ENCODE assay signal across 31 mouse cellular contexts in genomic region chr5:121474610-121475009, GRCm38 (mm10). TPM values are rescaled to one million over a fixed set of nuclear protein-coding genes. Genes with fewer than 3 reads are reported as not detected.
DNase-seq lines count a peak whose midpoint lies in the region; TF ChIP-seq lines count a peak whose summit lies in the region.
"Had no signal": no experiment of that assay in that cellular context is flagged by ENCODE, and none has a peak within 500 bp of the region (broad histone marks: within the 10 kb centered on the region; RNA-seq: fewer than 3 reads in every experiment).

No protein-coding gene starts in this region.

- intact Hi-C loops in left cerebral cortex, postnatal 25 days (cut with DNase I) = no loop called here

- no peak overlapping the region for H3K4me3 ChIP-seq in kidney, adult 2 months (ENCODE audit: insufficient read depth, low read depth, low read length)
- H3K4me3 ChIP-seq: embryonic facial prominence, embryonic 12.5 days; erythroblast, embryonic 14.5 days; forebrain, embryonic 13.5 days; gastrocnemius, adult 2 months; heart, embryonic 15.5 days; hindbrain, embryonic 15.5 days; left cerebral cortex, adult 2 months; limb, embryonic 15.5 days; stomach, embryonic 15.5 days had no signal

- peak overlapping the region; percentile 91; the same call in 1 of the 2 replicates for H3K27ac ChIP-seq in kidney, adult 2 months (ENCODE audit: insufficient read depth, low read depth, low read length)
- H3K27ac ChIP-seq: embryonic facial prominence, embryonic 12.5 days; forebrain, embryonic 13.5 days; gastrocnemius, adult 2 months; heart, embryonic 15.5 days; hindbrain, embryonic 15.5 days; left cerebral cortex, adult 2 months; limb, embryonic 15.5 days; stomach, embryonic 15.5 days had no signal

- H3K27me3 ChIP-seq in kidney, adult 2 months (replicated peaks; ENCODE audit: control insufficient read depth, insufficient read depth, low read length) = no peaks in the 10 kb centered on the region
- H3K27me3 ChIP-seq: embryonic facial prominence, embryonic 12.5 days; forebrain, embryonic 13.5 days; heart, embryonic 15.5 days; hindbrain, embryonic 15.5 days; limb, embryonic 15.5 days; stomach, embryonic 15.5 days had no signal

- DNase-seq in kidney, adult 2 months = peak; percentile 53
- no peak for DNase-seq in kidney, adult 8-10 months
- DNase-seq in urinary bladder, postnatal 14 days (ENCODE audit: low spot score) = peak; percentile 29
- no peak for DNase-seq in urinary bladder, postnatal 4 days (ENCODE audit: low spot score in 2 of 2)
- peak; percentile 27 for DNase-seq in kidney, postnatal 14 days
- DNase-seq in left cerebral cortex, postnatal 25 days (ENCODE audit: low spot score in 2 of 2) = no peak
- no peak for DNase-seq in cerebellum, postnatal 10 days
- DNase-seq: adrenal gland, adult 2 months; cerebellum, adult 11 months; cerebellum, postnatal 14 days; gastrocnemius, adult 2 months; layer of hippocampus, adult 9-11 months; left cerebral cortex, postnatal 4 days; lung, embryonic 14.5 days; thymus, adult 2 months; thymus, postnatal 4 days had no signal

- H3K36me3 ChIP-seq in kidney, adult 2 months (ENCODE audit: control insufficient read depth, insufficient read depth, low read length) = no peaks in the 10 kb centered on the region; the same call in 1 of the 2 replicates
- H3K36me3 ChIP-seq: embryonic facial prominence, embryonic 12.5 days; heart, embryonic 15.5 days; hindbrain, embryonic 15.5 days; limb, embryonic 15.5 days; stomach, embryonic 15.5 days had no signal

- no peak for TF ChIP-seq CTCF in kidney, adult 2 months (conservative IDR thresholded peaks at IDR 0.05; ENCODE audit: insufficient read depth, insufficient read length, low read depth, low read length)

- no peaks in the 10 kb centered on the region; the same call in 1 of the 2 replicates for H3K4me1 ChIP-seq in kidney, adult 2 months (ENCODE audit: control insufficient read depth, insufficient read depth, low read length)
- H3K4me1 ChIP-seq: embryonic facial prominence, embryonic 12.5 days; forebrain, embryonic 13.5 days; heart, embryonic 15.5 days; hindbrain, embryonic 15.5 days; limb, embryonic 15.5 days had no signal

- WGBS in kidney, adult 2 months = 43% methylated on average over 7 of the region's 7 CpGs

- TF ChIP-seq POLR2A in kidney, adult 2 months (IDR thresholded peaks at IDR 0.05; ENCODE audit: low read depth, low read length) = no peak

RNA-seq across cellular contexts. Expression of gene Erp29, which starts 22.3 kb away (rescaled TPM):
- polyA plus RNA-seq in kidney, adult 2 months (2012; rRNA removed) = 56.7 and 77.8 TPM in 2 replicates
- total RNA-seq in left cerebral cortex, postnatal 25 days (2021) = 100 to 1,000 TPM; 145 to 151 TPM

RNA-seq across cellular contexts. Expression of gene Tmem116, which starts 22.9 kb away (rescaled TPM):
- 147 and 171 TPM in 2 replicates for polyA plus RNA-seq in kidney, adult 2 months (2012; rRNA removed)
- total RNA-seq in left cerebral cortex, postnatal 25 days (2021) = 1 to 10 TPM; 8.2 to 9.1 TPM

RNA-seq across cellular contexts. Expression of gene Adam1b, which starts 28.6 kb away (rescaled TPM):
- polyA plus RNA-seq in kidney, adult 2 months (2012; rRNA removed) = not detected in 2 replicates
- total RNA-seq in left cerebral cortex, postnatal 25 days (2021) = under 1 TPM in 1 of 2 experiments, not detected in 1; 0.11 TPM
- total RNA-seq: adrenal gland, adult 2 months; adrenal gland, postnatal 4 days; gastrocnemius, adult 2 months; gastrocnemius, postnatal 4 days; heart, adult 8-10 months; hematopoietic stem cell, adult 5-6 weeks; left cerebral cortex, postnatal 4 days; midbrain, postnatal 0 days had no signal
- polyA plus RNA-seq: adrenal gland, adult 2 months; embryonic facial prominence, embryonic 12.5 days; erythroblast, embryonic 14.5 days; forebrain, embryonic 13.5 days; lung, embryonic 14.5 days; midbrain, embryonic 11.5 days; midbrain, postnatal 0 days; neural tube, embryonic 14.5 days; thymus, adult 2 months had no signal

Comparison
In these comparisons a context has a peak if more than half of its experiments do, and no peak if none do; other contexts are left out.
1. DNase-seq: peak in kidney, adult 2 months (single experiment), urinary bladder, postnatal 14 days (single experiment) and kidney, postnatal 14 days (single experiment); none in kidney, adult 8-10 months (0 of 2), urinary bladder, postnatal 4 days (0 of 2), left cerebral cortex, postnatal 25 days (0 of 2) and cerebellum, postnatal 10 days (0 of 2).